Mouse (Mus musculus) hindbrain, embryonic 11.5 days (tissue): ENCODE measurements at regions not wholly inside any gene's neighbourhood (a gene's known extent, or its start where the extent isn't known, plus 50 kb on each side); places are given as distances from the start of the nearest gene placed in this dataset.
A peak's percentile ranks its signal among the peaks of the same experiment; 100 is the strongest.

ENCODE experiments used
- ATAC-seq: fragments of 200-750 bp; cut with Nextera tagmentation; 2 replicates; pipeline ENCODE4 v1.8.0; 2017; ENCODE audit warnings: mild to moderate bottlenecking, moderate TSS enrichment, moderate library complexity; ENCODE audit not compliant: low FRiP score
- DNase-seq: peaks from one replicate; pipeline ENCODE4 v3.0.0-alpha.2; 2015; ENCODE audit warnings: low spot score
- H3K27ac ChIP-seq: fragments of 300-500 bp; sonication (generic); 2 replicates; pipeline ENCODE4 v1.5.1; 2014; ENCODE audit warnings: mild to moderate bottlenecking, low read depth, low read length
- H3K27me3 ChIP-seq: fragments of 300-500 bp; sonication (generic); 2 replicates; pipeline ENCODE4 v1.6.1; 2014; ENCODE audit warnings: mild to moderate bottlenecking, low read length, moderate library complexity, mixed read lengths; ENCODE audit not compliant: control insufficient read depth, insufficient read depth
- H3K36me3 ChIP-seq: fragments of 300-500 bp; sonication (generic); 2 replicates; pipeline ENCODE4 v1.6.1; 2014; ENCODE audit warnings: mild to moderate bottlenecking, low read length, moderate library complexity, mixed read lengths; ENCODE audit not compliant: control insufficient read depth, insufficient read depth
- H3K4me1 ChIP-seq: fragments of 300-500 bp; sonication (generic); replicated peaks from 2 replicates; pipeline ENCODE4 v1.6.1; 2014; ENCODE audit warnings: low read length, mixed read lengths; ENCODE audit not compliant: control insufficient read depth, insufficient read depth
- H3K4me2 ChIP-seq: fragments of 300-500 bp; sonication (generic); replicated peaks from 2 replicates; pipeline ENCODE4 v1.6.1; 2014; ENCODE audit warnings: mild to moderate bottlenecking, low read depth, low read length
- H3K4me3 ChIP-seq: fragments of 300-500 bp; sonication (generic); 2 replicates; pipeline ENCODE4 v1.5.1; 2014; ENCODE audit warnings: low read depth, low read length
- H3K9ac ChIP-seq: fragments of 300-500 bp; sonication (generic); 2 replicates; pipeline ENCODE4 v1.6.1; 2014; ENCODE audit warnings: low read depth, low read length
- H3K9me3 ChIP-seq: fragments of 300-500 bp; sonication (generic); 2 replicates; pipeline ENCODE4 v1.6.1; 2016; ENCODE audit warnings: low read length; ENCODE audit not compliant: control insufficient read depth
- WGBS: fragments of 180-500 bp; shearing (Covaris S2); extraction: QIAGEN DNeasy Blood & Tissue Kit; methylation state at CpG from one replicate; pipeline ENCODE4 v1.1.7; 2014; 5-methylcytosine and 5-hydroxymethylcytosine counted together

GRCm38 (mm10) chr13:42565291-42566058 lies 114.9 kb upstream of the Phactr1 start:
- Histone ChIP-seq H3K27me3 (no peaks in the 10 kb centered on the region), H3K36me3 (no peaks in the 10 kb centered on the region), H3K4me2 (no peak overlapping the region), H3K9me3 (no peaks in the 10 kb centered on the region), H3K9ac (no peak overlapping the region), H3K4me3 (no peak overlapping the region), H3K27ac (no peak overlapping the region), H3K4me1 (no peaks in the 10 kb centered on the region)
- ATAC-seq (no peak), DNase-seq (no peak)
- WGBS, result 87% methylated on average over 26 of the region's 26 CpGs

GRCm38 (mm10) chr13:42570600-42571348 lies 109.6 kb upstream of the Phactr1 start:
- H3K4me3 ChIP-seq, result no peak overlapping the region
- H3K4me1 ChIP-seq, result no peaks in the 10 kb centered on the region
- ATAC-seq, result no peak
- H3K36me3 ChIP-seq, result no peaks in the 10 kb centered on the region
- H3K4me2 ChIP-seq, result no peak overlapping the region
- no peaks in the 10 kb centered on the region for H3K27me3 ChIP-seq
- no peak overlapping the region for H3K27ac ChIP-seq
- H3K9ac ChIP-seq, result no peak overlapping the region
- no peaks in the 10 kb centered on the region for H3K9me3 ChIP-seq
- no peak for DNase-seq
- 85% methylated on average over 10 of the region's 10 CpGs for WGBS

GRCm38 (mm10) chr13:42574189-42574588 lies 106.2 kb upstream of the Phactr1 start:
- WGBS, result 62% methylated on average over 4 of the region's 4 CpGs
- DNase-seq (no peak), ATAC-seq (no peak)
- H3K4me1 ChIP-seq, result no peaks in the 10 kb centered on the region
- H3K4me3 ChIP-seq, result no peak overlapping the region
- no peaks in the 10 kb centered on the region for H3K36me3 ChIP-seq
- H3K9ac ChIP-seq, result no peak overlapping the region
- H3K27ac ChIP-seq, result no peak overlapping the region
- no peaks in the 10 kb centered on the region for H3K27me3 ChIP-seq
- no peak overlapping the region for H3K4me2 ChIP-seq
- no peaks in the 10 kb centered on the region for H3K9me3 ChIP-seq

GRCm38 (mm10) chr13:42575725-42576426 lies 104.5 kb upstream of the Phactr1 start:
- peak; percentile 88 for DNase-seq
- Histone ChIP-seq H3K4me1 (no peaks in the 10 kb centered on the region), H3K9ac (no peak overlapping the region), H3K27ac (no peak overlapping the region), H3K4me2 (no peak overlapping the region), H3K36me3 (no peaks in the 10 kb centered on the region), H3K9me3 (no peaks in the 10 kb centered on the region), H3K4me3 (no peak overlapping the region), H3K27me3 (no peaks in the 10 kb centered on the region)
- 40% methylated on average over 16 of the region's 16 CpGs for WGBS
- ATAC-seq, result no peak

- ATAC-seq (no peak), DNase-seq (no peak)
- Histone ChIP-seq H3K4me3 (no peak overlapping the region), H3K4me2 (no peak overlapping the region), H3K36me3 (no peaks in the 10 kb centered on the region), H3K9me3 (no peaks in the 10 kb centered on the region), H3K9ac (no peak overlapping the region), H3K27ac (no peak overlapping the region), H3K27me3 (no peaks in the 10 kb centered on the region), H3K4me1 (no peaks in the 10 kb centered on the region)
- 70% methylated on average over 3 of the region's 3 CpGs for WGBS
Observed at GRCm38 (mm10) chr13:42579471-42579870, 101.0 kb upstream of the Phactr1 start.

GRCm38 (mm10) chr13:42589136-42589535 lies 91.3 kb upstream of the Phactr1 start:
- H3K4me1 ChIP-seq, result no peaks in the 10 kb centered on the region
- H3K4me2 ChIP-seq, result no peak overlapping the region
- H3K4me3 ChIP-seq, result no peak overlapping the region
- H3K36me3 ChIP-seq, result no peaks in the 10 kb centered on the region
- H3K9me3 ChIP-seq, result no peaks in the 10 kb centered on the region
- H3K27ac ChIP-seq, result no peak overlapping the region
- no peak overlapping the region for H3K9ac ChIP-seq
- WGBS, result 83% methylated on average over 2 of the region's 2 CpGs
- H3K27me3 ChIP-seq, result no peaks in the 10 kb centered on the region
- ATAC-seq (no peak), DNase-seq (no peak)

- DNase-seq, result peak; percentile 43
- Histone ChIP-seq H3K36me3 (no peaks in the 10 kb centered on the region), H3K4me3 (no peak overlapping the region), H3K27ac (no peak overlapping the region), H3K4me1 (no peaks in the 10 kb centered on the region), H3K27me3 (no peaks in the 10 kb centered on the region), H3K9me3 (no peaks in the 10 kb centered on the region), H3K4me2 (no peak overlapping the region), H3K9ac (no peak overlapping the region)
- no peak for ATAC-seq
- WGBS, result 81% methylated on average over 5 of the region's 5 CpGs
Observed at GRCm38 (mm10) chr13:42589607-42590006, 90.8 kb upstream of the Phactr1 start.

GRCm38 (mm10) chr13:42590415-42590814 lies 90.0 kb upstream of the Phactr1 start:
- ATAC-seq (no peak), DNase-seq (no peak)
- Histone ChIP-seq H3K9ac (no peak overlapping the region), H3K36me3 (no peaks in the 10 kb centered on the region), H3K9me3 (no peaks in the 10 kb centered on the region), H3K27me3 (no peaks in the 10 kb centered on the region), H3K4me1 (no peaks in the 10 kb centered on the region), H3K4me3 (no peak overlapping the region), H3K4me2 (no peak overlapping the region), H3K27ac (no peak overlapping the region)
- 89% methylated on average over 6 of the region's 6 CpGs for WGBS
